Mouse (Mus musculus) olfactory bulb, adult 2 months (tissue): ENCODE data around the gene Cep104.

Experiments
- CTCF ChIP-seq: fragments of 200-500 bp; IDR thresholded peaks from 2 replicates; pipeline ENCODE4 v1.5.1; 2012; ENCODE audit warnings: low read depth, mild to moderate bottlenecking, low read length, moderate library complexity; ENCODE audit not compliant: insufficient read depth
- POLR2A ChIP-seq: fragments of 200-500 bp; IDR thresholded peaks from 2 replicates; pipeline ENCODE4 v1.6.1; 2012; ENCODE audit warnings: mild to moderate bottlenecking, low read depth, low read length, moderate library complexity; ENCODE audit not compliant: insufficient read depth

DNA sequence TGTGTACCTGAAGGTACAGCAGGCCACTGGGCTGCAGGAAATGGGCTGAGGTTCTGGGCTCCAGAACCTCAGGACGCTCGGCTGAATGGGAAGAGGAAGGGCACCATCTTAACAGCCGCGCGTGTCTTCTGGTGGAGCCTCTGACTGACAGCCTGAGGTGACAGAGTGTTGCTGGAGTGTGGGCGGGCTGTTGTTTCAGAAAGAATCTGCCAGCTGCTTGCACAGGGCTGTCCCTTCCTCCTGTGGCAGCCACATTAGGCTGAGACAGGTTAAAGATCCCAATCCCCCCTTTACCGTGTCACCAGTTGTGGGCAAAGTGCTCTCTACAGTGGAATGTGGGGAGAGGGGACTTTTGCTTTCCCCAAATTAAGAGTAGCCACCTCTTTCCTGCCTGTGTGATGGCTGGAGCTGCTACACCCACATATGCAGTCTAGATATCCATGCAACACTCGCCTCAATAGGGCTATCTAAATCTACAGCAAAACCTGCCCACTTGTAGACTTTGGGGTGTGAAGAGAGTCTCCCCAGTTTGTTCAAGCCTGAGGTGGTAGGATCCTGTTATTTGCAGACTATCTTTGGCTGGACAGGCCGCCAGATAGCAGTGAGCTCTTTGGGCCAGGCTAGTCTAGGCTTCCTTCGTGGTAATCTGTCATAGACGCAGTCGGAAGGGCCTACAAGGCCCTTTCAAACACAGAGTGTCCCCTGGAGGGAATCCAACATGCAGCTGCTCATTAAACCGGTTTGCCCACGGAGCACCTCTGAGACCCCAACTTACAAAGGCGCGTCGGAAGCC is 49.9 kb downstream of the Cep104 start:
- TF ChIP-seq CTCF: no peak
- no peak for TF ChIP-seq POLR2A
